In the genomic region with DNA sequence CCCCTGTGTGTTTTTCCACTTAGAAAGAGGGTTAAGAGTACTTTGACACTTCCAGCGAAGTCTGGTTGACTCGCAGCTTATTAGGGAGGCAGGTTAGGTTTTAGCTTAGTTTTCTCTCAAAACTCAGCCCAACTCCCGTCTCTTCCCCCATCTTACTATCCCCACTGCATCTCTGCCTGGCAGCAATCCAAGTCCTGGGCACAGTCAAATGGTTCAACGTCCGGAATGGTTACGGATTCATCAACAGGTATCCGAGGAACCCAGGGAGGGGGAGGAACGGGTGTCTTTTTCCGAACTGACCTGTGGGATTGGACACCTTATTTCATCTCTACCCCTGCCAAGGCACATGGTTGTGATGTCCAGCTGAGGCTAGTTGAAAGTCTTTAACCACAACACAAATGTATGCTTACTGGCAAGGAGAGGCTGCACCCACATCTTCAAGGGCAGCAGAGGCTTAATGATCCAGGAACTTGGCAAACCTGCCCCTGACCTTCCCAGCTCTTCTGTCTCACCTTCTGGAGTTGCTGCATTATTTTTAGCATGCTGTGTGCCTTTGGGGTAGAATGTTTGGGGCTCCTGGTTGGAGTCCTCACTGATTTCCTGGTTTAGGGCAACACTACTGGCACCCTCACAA, we compare ENCODE assay signal across 8 mouse cellular contexts. TPM values are rescaled to one million over a fixed set of nuclear protein-coding genes. Genes with fewer than 3 reads are reported as not detected.
DNase-seq lines count a peak whose midpoint lies in the region; ATAC-seq and TF ChIP-seq lines count a peak whose summit lies in the region.

No protein-coding gene starts in this region.

- H3K27ac ChIP-seq in ES-E14 (ENCODE audit: insufficient read depth, low read depth, low read length, poor library complexity, severe bottlenecking): no peak overlapping the region
- H3K27ac ChIP-seq in embryonic facial prominence, embryonic 15.5 days (replicated peaks): peak overlapping the region; percentile 28; the same call in 1 of the 2 replicates
- H3K27ac ChIP-seq in hindbrain, postnatal 0 days: no peak overlapping the region
- H3K27ac ChIP-seq in limb, embryonic 15.5 days: no peak overlapping the region

- ATAC-seq in embryonic facial prominence, embryonic 15.5 days (ENCODE audit: insufficient number of reproducible peaks, low FRiP score, low TSS enrichment, low read depth): no peak
- no peak for ATAC-seq in hindbrain, postnatal 0 days
- ATAC-seq in limb, embryonic 15.5 days (ENCODE audit: insufficient number of reproducible peaks, low FRiP score, low TSS enrichment, low read depth): no peak

- H3K4me2 ChIP-seq in embryonic facial prominence, embryonic 15.5 days (replicated peaks): peak overlapping the region; percentile 100
- peak overlapping the region; percentile 89 for H3K4me2 ChIP-seq in hindbrain, postnatal 0 days (ENCODE audit: low read depth, low read length)
- H3K4me2 ChIP-seq in limb, embryonic 15.5 days: peak overlapping the region; percentile 99

- peaks cover 13% of the 10 kb centered on the region; the same call in 1 of the 2 replicates for H3K27me3 ChIP-seq in embryonic facial prominence, embryonic 15.5 days
- H3K27me3 ChIP-seq in hindbrain, postnatal 0 days (ENCODE audit: insufficient read depth, low read length): peaks cover 6% of the 10 kb centered on the region; the same call in 1 of the 2 replicates
- H3K27me3 ChIP-seq in limb, embryonic 15.5 days: peaks cover 10% of the 10 kb centered on the region; the same call in 1 of the 2 replicates

- WGBS in embryonic facial prominence, embryonic 15.5 days: 27% methylated on average over 9 of the region's 9 CpGs
- WGBS in hindbrain, postnatal 0 days: 31% methylated on average over 9 of the region's 9 CpGs
- 36% methylated on average over 9 of the region's 9 CpGs for WGBS in limb, embryonic 15.5 days

- in situ Hi-C loops in ES-E14 (cut with MboI; ENCODE audit: low sequenced_read_pairs in 2 of 2, unreplicated experiment in 2 of 2): loop anchor here in 1 of 2 experiments (10.0 kb wide), 1 partner anchor 278 kb away; the partner anchor contains the start of gene Slc16a11

- H3K4me3 ChIP-seq in ES-E14 (ENCODE audit: insufficient read depth in 1 of 2, low read depth in 1 of 2, low read length in 2 of 2, poor library complexity in 1 of 2, severe bottlenecking in 1 of 2): peak overlapping the region; percentile 59 to 82; a peak in 3 of 4 replicates
- peak overlapping the region; percentile 58 for H3K4me3 ChIP-seq in embryonic facial prominence, embryonic 15.5 days (replicated peaks)
- peak overlapping the region; percentile 51; the same call in 1 of the 2 replicates for H3K4me3 ChIP-seq in hindbrain, postnatal 0 days (ENCODE audit: low read length)
- peak overlapping the region; percentile 54 for H3K4me3 ChIP-seq in limb, embryonic 15.5 days

- TF ChIP-seq CTCF in hindbrain, postnatal 0 days (IDR thresholded peaks at IDR 0.05; ENCODE audit: low read depth): no peak

- no peaks in the 10 kb centered on the region for H3K36me3 ChIP-seq in ES-E14 (ENCODE audit: control insufficient read depth, insufficient read depth, low read length, poor library complexity, severe bottlenecking)
- H3K36me3 ChIP-seq in embryonic facial prominence, embryonic 15.5 days: no peaks in the 10 kb centered on the region
- no peaks in the 10 kb centered on the region for H3K36me3 ChIP-seq in hindbrain, postnatal 0 days (ENCODE audit: insufficient read depth, low read length)
- no peaks in the 10 kb centered on the region for H3K36me3 ChIP-seq in limb, embryonic 15.5 days

- H3K9me3 ChIP-seq in ES-E14 (ENCODE audit: control insufficient read depth, insufficient read depth, low read depth, low read length): no peaks in the 10 kb centered on the region
- H3K9me3 ChIP-seq in embryonic facial prominence, embryonic 15.5 days (replicated peaks): no peaks in the 10 kb centered on the region
- no peaks in the 10 kb centered on the region for H3K9me3 ChIP-seq in hindbrain, postnatal 0 days (ENCODE audit: low read length)
- no peaks in the 10 kb centered on the region for H3K9me3 ChIP-seq in limb, embryonic 15.5 days

- H3K9ac ChIP-seq in ES-E14 (ENCODE audit: insufficient read depth, low read depth, low read length, poor library complexity, severe bottlenecking): peak overlapping the region; percentile 49; the same call in 1 of the 2 replicates
- 0 out of 2 replicates have a peak overlapping the region, but pooled peaks have one; percentile 4 for H3K9ac ChIP-seq in embryonic facial prominence, embryonic 15.5 days
- no peak overlapping the region for H3K9ac ChIP-seq in hindbrain, postnatal 0 days (replicated peaks; ENCODE audit: low read length)
- H3K9ac ChIP-seq in limb, embryonic 15.5 days: no peak overlapping the region

- DNase-seq in ES-E14 (ENCODE audit: low read depth, low spot score): no peak
- DNase-seq in hindbrain, postnatal 0 days (ENCODE audit: low spot score): no peak
- no peak for DNase-seq in thymus, adult 18-20 months
- no peak for DNase-seq in thymus, postnatal 36 days
- no peak for DNase-seq in urinary bladder, postnatal 36 days (ENCODE audit: low spot score in 2 of 2)
- DNase-seq in c-Kit-positive CD71-positive TER-119-positive erythroid progenitor cells, embryonic 14.5 days (ENCODE audit: low spot score): no peak

- peaks cover 0 to 24% of the 10 kb centered on the region in 2 experiments; a peak in 2 of 4 replicates for H3K4me1 ChIP-seq in ES-E14 (ENCODE audit: control insufficient read depth in 2 of 2, insufficient read depth in 2 of 2, low read length in 2 of 2, poor library complexity in 1 of 2)
- peaks cover 45% of the 10 kb centered on the region for H3K4me1 ChIP-seq in embryonic facial prominence, embryonic 15.5 days
- H3K4me1 ChIP-seq in hindbrain, postnatal 0 days (ENCODE audit: insufficient read depth, low read length): peaks cover 16% of the 10 kb centered on the region; the same call in 1 of the 2 replicates
- H3K4me1 ChIP-seq in limb, embryonic 15.5 days: peaks cover 48% of the 10 kb centered on the region

TF ChIP-seq in ES-E14, 5 proteins besides CTCF, POLR2A, EP300 and RAD21:
- TF ChIP-seq ZC3H11A (IDR thresholded peaks at IDR 0.05; ENCODE audit: borderline replicate concordance, low read depth, low read length): no peak
- TF ChIP-seq MAFK (IDR thresholded peaks at IDR 0.05; ENCODE audit: insufficient read depth, low read depth, low read length): no peak
- TF ChIP-seq CHD2 (IDR thresholded peaks at IDR 0.05; ENCODE audit: low read depth, low read length): no peak
- TF ChIP-seq ZNF384 (IDR thresholded peaks at IDR 0.05; ENCODE audit: low read depth, low read length): no peak
- TF ChIP-seq HCFC1 (IDR thresholded peaks at IDR 0.05; ENCODE audit: borderline replicate concordance, insufficient read depth, low read length): no peak

RNA-seq across cellular contexts. Expression of gene Ybx2, which starts 1.2 kb away (rescaled TPM):
- total RNA-seq in ES-E14 (2012; rRNA removed): 3.9 and 6.1 TPM in 2 replicates
- polyA plus RNA-seq in embryonic facial prominence, embryonic 15.5 days (2015; fragmentation: Nextera tagmentation; extraction: Ambion mirVana): 2.7 and 6.2 TPM in 2 replicates
- 23.9 and 31.1 TPM in 2 replicates for total RNA-seq in hindbrain, postnatal 0 days (2014; rRNA removed)
- polyA plus RNA-seq in hindbrain, postnatal 0 days (2015; fragmentation: Nextera tagmentation; extraction: Ambion mirVana): 3.3 and 5.9 TPM in 2 replicates
- 3.6 and 4.6 TPM in 2 replicates for polyA plus RNA-seq in limb, embryonic 15.5 days (2015; fragmentation: Nextera tagmentation; extraction: Ambion mirVana)

RNA-seq across cellular contexts. Expression of gene Slc2a4, which starts 11.2 kb away (rescaled TPM):
- total RNA-seq in ES-E14 (2012; rRNA removed): 2.6 and 4.2 TPM in 2 replicates
- polyA plus RNA-seq in embryonic facial prominence, embryonic 15.5 days (2015; fragmentation: Nextera tagmentation; extraction: Ambion mirVana): 21.1 and 21.7 TPM in 2 replicates
- 9.5 and 12.8 TPM in 2 replicates for total RNA-seq in hindbrain, postnatal 0 days (2014; rRNA removed)
- 6.1 and 6.5 TPM in 2 replicates for polyA plus RNA-seq in hindbrain, postnatal 0 days (2015; fragmentation: Nextera tagmentation; extraction: Ambion mirVana)
- polyA plus RNA-seq in limb, embryonic 15.5 days (2015; fragmentation: Nextera tagmentation; extraction: Ambion mirVana): 23.0 and 23.5 TPM in 2 replicates

RNA-seq across cellular contexts. Expression of gene Eif5a, which starts 15.1 kb away (rescaled TPM):
- total RNA-seq in ES-E14 (2012; rRNA removed): 754 and 926 TPM in 2 replicates
- polyA plus RNA-seq in embryonic facial prominence, embryonic 15.5 days (2015; fragmentation: Nextera tagmentation; extraction: Ambion mirVana): 1,531 and 1,570 TPM in 2 replicates
- 491 and 500 TPM in 2 replicates for total RNA-seq in hindbrain, postnatal 0 days (2014; rRNA removed)
- polyA plus RNA-seq in hindbrain, postnatal 0 days (2015; fragmentation: Nextera tagmentation; extraction: Ambion mirVana): 1,157 and 1,160 TPM in 2 replicates
- 1,601 and 1,681 TPM in 2 replicates for polyA plus RNA-seq in limb, embryonic 15.5 days (2015; fragmentation: Nextera tagmentation; extraction: Ambion mirVana)

RNA-seq across cellular contexts. Expression of gene Gps2, which starts 23.1 kb away (rescaled TPM):
- total RNA-seq in ES-E14 (2012; rRNA removed): 14.3 and 15.5 TPM in 2 replicates
- 84.5 and 85.1 TPM in 2 replicates for polyA plus RNA-seq in embryonic facial prominence, embryonic 15.5 days (2015; fragmentation: Nextera tagmentation; extraction: Ambion mirVana)
- 48.1 and 67.6 TPM in 2 replicates for total RNA-seq in hindbrain, postnatal 0 days (2014; rRNA removed)
- 60.8 and 65.9 TPM in 2 replicates for polyA plus RNA-seq in hindbrain, postnatal 0 days (2015; fragmentation: Nextera tagmentation; extraction: Ambion mirVana)
- 71.5 and 77.1 TPM in 2 replicates for polyA plus RNA-seq in limb, embryonic 15.5 days (2015; fragmentation: Nextera tagmentation; extraction: Ambion mirVana)

RNA-seq across cellular contexts. Expression of gene Cldn7, which starts 27.7 kb away (rescaled TPM):
- total RNA-seq in ES-E14 (2012; rRNA removed): 24.9 and 38.7 TPM in 2 replicates
- polyA plus RNA-seq in embryonic facial prominence, embryonic 15.5 days (2015; fragmentation: Nextera tagmentation; extraction: Ambion mirVana): 37.5 and 57.4 TPM in 2 replicates
- not detected in 2 replicates for total RNA-seq in hindbrain, postnatal 0 days (2014; rRNA removed)
- polyA plus RNA-seq in hindbrain, postnatal 0 days (2015; fragmentation: Nextera tagmentation; extraction: Ambion mirVana): 0.18 and 0.19 TPM in 2 replicates
- polyA plus RNA-seq in limb, embryonic 15.5 days (2015; fragmentation: Nextera tagmentation; extraction: Ambion mirVana): 8.1 and 13.1 TPM in 2 replicates

Comparison
In these comparisons a context has a peak if more than half of its experiments do, and no peak if none do; other contexts are left out.
1. H3K9ac ChIP-seq: peak in ES-E14 (single experiment) and embryonic facial prominence, embryonic 15.5 days (single experiment); none in hindbrain, postnatal 0 days (single experiment) and limb, embryonic 15.5 days (single experiment).
2. Peak in every context shown above with its lines, with median percentiles within 50 percentile points of each other: H3K4me3 ChIP-seq and H3K4me2 ChIP-seq.